Mouse (Mus musculus): ENCODE results near the gene Ncapg. TPM values are rescaled to one million over a fixed set of nuclear protein-coding genes. Genes with fewer than 3 reads are reported as not detected.

Gene Ncapg
- polyA plus RNA-seq, 1 experiment from 2014 or later = 53.8 TPM

DNA sequence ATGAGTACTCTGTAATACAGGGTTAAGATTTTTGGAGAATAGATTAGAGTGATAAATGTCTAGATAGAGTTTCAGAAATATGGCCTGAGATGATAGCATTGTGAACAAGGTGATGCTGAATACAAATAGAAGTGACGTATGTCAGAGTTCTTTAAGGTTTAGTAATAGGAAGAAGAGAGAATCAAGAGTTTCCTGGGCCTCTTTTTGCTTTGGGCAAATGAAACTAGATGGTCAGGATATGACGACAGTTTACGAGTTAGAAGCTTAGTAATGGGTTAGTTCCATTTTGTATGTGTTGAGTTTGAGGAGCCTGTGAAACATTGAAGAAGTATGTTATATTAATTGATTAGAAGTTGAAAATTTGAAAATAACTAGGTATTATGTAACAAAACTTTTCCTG lies 16.5 kb downstream of the Ncapg start:
- no peak overlapping the region for H3K9ac ChIP-seq (replicated peaks; ENCODE audit: low read length)
- 95% methylated on average over 3 of the region's 3 CpGs for WGBS
- H3K27ac ChIP-seq (ENCODE audit: low read length) = no peak overlapping the region
- no peak for ATAC-seq (ENCODE audit: low FRiP score, low TSS enrichment)
- H3K4me3 ChIP-seq (ENCODE audit: low read length) = no peak overlapping the region
- H3K27me3 ChIP-seq (ENCODE audit: insufficient read depth, low read length) = no peaks in the 10 kb centered on the region
- no peaks in the 10 kb centered on the region for H3K9me3 ChIP-seq (ENCODE audit: low read length)
- peaks cover 18% of the 10 kb centered on the region for H3K36me3 ChIP-seq (ENCODE audit: insufficient read depth, low read length)
- H3K4me2 ChIP-seq (replicated peaks; ENCODE audit: low read depth, low read length) = no peak overlapping the region
- no peaks in the 10 kb centered on the region for H3K4me1 ChIP-seq (ENCODE audit: insufficient read depth, low read length)

- H3K9me3 ChIP-seq (ENCODE audit: low read length) = no peaks in the 10 kb centered on the region
- no peak overlapping the region for H3K27ac ChIP-seq (ENCODE audit: low read length)
- H3K4me3 ChIP-seq (ENCODE audit: low read length) = no peak overlapping the region
- H3K27me3 ChIP-seq (ENCODE audit: insufficient read depth, low read length) = no peaks in the 10 kb centered on the region
- ATAC-seq (ENCODE audit: low FRiP score, low TSS enrichment) = no peak
- no peak overlapping the region for H3K4me2 ChIP-seq (replicated peaks; ENCODE audit: low read depth, low read length)
- WGBS = 86% methylated on average over 4 of the region's 4 CpGs
- H3K36me3 ChIP-seq (ENCODE audit: insufficient read depth, low read length) = peaks cover 18% of the 10 kb centered on the region
- no peak overlapping the region for H3K9ac ChIP-seq (replicated peaks; ENCODE audit: low read length)
- H3K4me1 ChIP-seq (ENCODE audit: insufficient read depth, low read length) = no peaks in the 10 kb centered on the region
Observed at GRCm38 (mm10) chr5:45689152-45689551, 19.4 kb downstream of the Ncapg start.

DNA sequence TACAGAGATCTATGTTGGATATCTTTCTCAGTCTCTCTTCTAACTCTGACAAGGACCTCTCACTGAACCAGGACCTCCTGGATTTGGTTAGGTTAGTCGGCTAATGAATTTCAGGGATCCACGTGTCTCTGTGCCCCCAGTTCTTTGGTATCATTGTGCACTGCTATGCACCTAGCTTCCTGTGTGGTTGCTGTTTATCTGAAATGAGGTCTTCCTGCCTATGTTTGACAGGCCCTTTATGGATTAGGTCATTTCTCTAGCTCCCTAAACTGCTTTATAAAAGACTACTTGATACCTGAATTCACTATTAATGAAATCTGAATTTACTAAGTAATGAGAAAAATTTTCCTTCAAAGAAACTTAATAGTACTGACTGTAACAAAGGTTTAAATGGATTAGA lies 21.1 kb downstream of the Ncapg start:
- no peak overlapping the region for H3K4me3 ChIP-seq (ENCODE audit: low read length)
- 84% methylated on average over 2 of the region's 2 CpGs for WGBS
- H3K27ac ChIP-seq (ENCODE audit: low read length) = no peak overlapping the region
- H3K36me3 ChIP-seq (ENCODE audit: insufficient read depth, low read length) = peaks cover 19% of the 10 kb centered on the region
- H3K27me3 ChIP-seq (ENCODE audit: insufficient read depth, low read length) = no peaks in the 10 kb centered on the region
- no peaks in the 10 kb centered on the region for H3K4me1 ChIP-seq (ENCODE audit: insufficient read depth, low read length)
- no peaks in the 10 kb centered on the region for H3K9me3 ChIP-seq (ENCODE audit: low read length)
- H3K4me2 ChIP-seq (replicated peaks; ENCODE audit: low read depth, low read length) = no peak overlapping the region
- H3K9ac ChIP-seq (replicated peaks; ENCODE audit: low read length) = no peak overlapping the region
- no peak for ATAC-seq (ENCODE audit: low FRiP score, low TSS enrichment)

GRCm38 (mm10) chr5:45691678-45692077 lies 22.0 kb downstream of the Ncapg start:
- no peak for ATAC-seq (ENCODE audit: low FRiP score, low TSS enrichment)
- no peaks in the 10 kb centered on the region for H3K9me3 ChIP-seq (ENCODE audit: low read length)
- H3K4me2 ChIP-seq (replicated peaks; ENCODE audit: low read depth, low read length) = no peak overlapping the region
- no peak overlapping the region for H3K27ac ChIP-seq (ENCODE audit: low read length)
- H3K4me3 ChIP-seq (ENCODE audit: low read length) = no peak overlapping the region
- no peak overlapping the region for H3K9ac ChIP-seq (replicated peaks; ENCODE audit: low read length)
- no peaks in the 10 kb centered on the region for H3K27me3 ChIP-seq (ENCODE audit: insufficient read depth, low read length)
- no peaks in the 10 kb centered on the region for H3K4me1 ChIP-seq (ENCODE audit: insufficient read depth, low read length)
- 90% methylated on average over 6 of the region's 6 CpGs for WGBS
- H3K36me3 ChIP-seq (ENCODE audit: insufficient read depth, low read length) = peaks cover 22% of the 10 kb centered on the region

- Histone ChIP-seq H3K4me2 (replicated peaks; ENCODE audit: low read depth, low read length) (no peak overlapping the region), H3K4me1 (ENCODE audit: insufficient read depth, low read length) (no peaks in the 10 kb centered on the region), H3K9ac (replicated peaks; ENCODE audit: low read length) (no peak overlapping the region), H3K36me3 (ENCODE audit: insufficient read depth, low read length) (peaks cover 16% of the 10 kb centered on the region), H3K9me3 (ENCODE audit: low read length) (no peaks in the 10 kb centered on the region), H3K27me3 (ENCODE audit: insufficient read depth, low read length) (no peaks in the 10 kb centered on the region), H3K27ac (ENCODE audit: low read length) (no peak overlapping the region), H3K4me3 (ENCODE audit: low read length) (no peak overlapping the region)
- no peak for ATAC-seq (ENCODE audit: low FRiP score, low TSS enrichment)
- WGBS = 91% methylated on average over 2 of the region's 2 CpGs
Observed at GRCm38 (mm10) chr5:45706811-45707210, 37.1 kb downstream of the Ncapg start.

DNA sequence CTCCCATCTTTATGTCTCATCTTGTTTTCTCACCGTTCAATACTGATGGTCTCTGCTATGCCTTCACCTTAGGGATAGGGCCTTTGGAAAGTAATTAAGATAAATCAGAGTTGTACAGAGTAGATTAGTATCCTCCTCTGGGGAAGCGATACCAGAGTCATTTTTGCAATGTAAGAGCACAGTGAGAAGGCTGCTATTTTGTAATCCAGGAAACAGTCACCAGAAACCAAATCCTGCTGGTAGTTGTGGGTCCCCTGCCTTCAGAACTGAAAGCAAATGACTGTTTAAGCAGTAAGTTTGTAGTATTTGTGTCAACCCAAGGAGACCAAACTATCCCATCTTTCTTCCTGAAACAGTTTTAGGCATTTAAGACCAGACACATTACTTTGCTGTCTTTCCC lies 39.9 kb downstream of the Ncapg start:
- no peak overlapping the region for H3K4me3 ChIP-seq (ENCODE audit: low read length)
- H3K4me2 ChIP-seq (replicated peaks; ENCODE audit: low read depth, low read length) = no peak overlapping the region
- ATAC-seq (ENCODE audit: low FRiP score, low TSS enrichment) = no peak
- 93% methylated on average over 2 of the region's 2 CpGs for WGBS
- H3K9me3 ChIP-seq (ENCODE audit: low read length) = no peaks in the 10 kb centered on the region
- H3K9ac ChIP-seq (replicated peaks; ENCODE audit: low read length) = no peak overlapping the region
- H3K4me1 ChIP-seq (ENCODE audit: insufficient read depth, low read length) = no peaks in the 10 kb centered on the region
- H3K36me3 ChIP-seq (ENCODE audit: insufficient read depth, low read length) = peaks cover 14% of the 10 kb centered on the region
- no peak overlapping the region for H3K27ac ChIP-seq (ENCODE audit: low read length)
- no peaks in the 10 kb centered on the region for H3K27me3 ChIP-seq (ENCODE audit: insufficient read depth, low read length)

GRCm38 (mm10) chr5:45718848-45719488 lies 49.2 kb downstream of the Ncapg start:
- H3K9me3 ChIP-seq (ENCODE audit: low read length) = no peaks in the 10 kb centered on the region
- H3K27me3 ChIP-seq (ENCODE audit: insufficient read depth, low read length) = no peaks in the 10 kb centered on the region
- H3K4me3 ChIP-seq (ENCODE audit: low read length) = no peak overlapping the region
- no peak overlapping the region for H3K27ac ChIP-seq (ENCODE audit: low read length)
- ATAC-seq (ENCODE audit: low FRiP score, low TSS enrichment) = no peak
- no peaks in the 10 kb centered on the region for H3K36me3 ChIP-seq (ENCODE audit: insufficient read depth, low read length)
- H3K9ac ChIP-seq (replicated peaks; ENCODE audit: low read length) = no peak overlapping the region
- no peaks in the 10 kb centered on the region for H3K4me1 ChIP-seq (ENCODE audit: insufficient read depth, low read length)
- no peak overlapping the region for H3K4me2 ChIP-seq (replicated peaks; ENCODE audit: low read depth, low read length)
- WGBS = 90% methylated on average over 6 of the region's 6 CpGs

- H3K4me1 ChIP-seq (ENCODE audit: insufficient read depth, low read length) = no peaks in the 10 kb centered on the region
- no peak for ATAC-seq (ENCODE audit: low FRiP score, low TSS enrichment)
- 48% methylated on average over 2 of the region's 2 CpGs for WGBS
- peaks cover 5% of the 10 kb centered on the region; the same call in 1 of the 2 replicates for H3K36me3 ChIP-seq (ENCODE audit: insufficient read depth, low read length)
- no peak overlapping the region for H3K9ac ChIP-seq (replicated peaks; ENCODE audit: low read length)
- H3K9me3 ChIP-seq (ENCODE audit: low read length) = no peaks in the 10 kb centered on the region
- H3K4me2 ChIP-seq (replicated peaks; ENCODE audit: low read depth, low read length) = no peak overlapping the region
- H3K4me3 ChIP-seq (ENCODE audit: low read length) = no peak overlapping the region
- H3K27ac ChIP-seq (ENCODE audit: low read length) = no peak overlapping the region; the same call in 1 of the 2 replicates
- H3K27me3 ChIP-seq (ENCODE audit: insufficient read depth, low read length) = no peaks in the 10 kb centered on the region
Observed at GRCm38 (mm10) chr5:45733751-45734150, 64.0 kb downstream of the Ncapg start.

GRCm38 (mm10) chr5:45737911-45738310 lies 68.2 kb downstream of the Ncapg start:
- Histone ChIP-seq H3K36me3 (ENCODE audit: insufficient read depth, low read length) (peaks cover 5% of the 10 kb centered on the region; the same call in 1 of the 2 replicates), H3K4me2 (replicated peaks; ENCODE audit: low read depth, low read length) (no peak overlapping the region), H3K9me3 (ENCODE audit: low read length) (no peaks in the 10 kb centered on the region), H3K4me1 (ENCODE audit: insufficient read depth, low read length) (no peaks in the 10 kb centered on the region), H3K27me3 (ENCODE audit: insufficient read depth, low read length) (no peaks in the 10 kb centered on the region), H3K27ac (ENCODE audit: low read length) (no peak overlapping the region), H3K4me3 (ENCODE audit: low read length) (no peak overlapping the region), H3K9ac (replicated peaks; ENCODE audit: low read length) (no peak overlapping the region)
- 90% methylated on average over 1 of the region's 1 CpGs for WGBS
- no peak for ATAC-seq (ENCODE audit: low FRiP score, low TSS enrichment)

Measured in kidney, embryonic 16.5 days (tissue).